Comparison of ENCODE assay signal across 8 mouse cellular contexts in the genomic region with DNA sequence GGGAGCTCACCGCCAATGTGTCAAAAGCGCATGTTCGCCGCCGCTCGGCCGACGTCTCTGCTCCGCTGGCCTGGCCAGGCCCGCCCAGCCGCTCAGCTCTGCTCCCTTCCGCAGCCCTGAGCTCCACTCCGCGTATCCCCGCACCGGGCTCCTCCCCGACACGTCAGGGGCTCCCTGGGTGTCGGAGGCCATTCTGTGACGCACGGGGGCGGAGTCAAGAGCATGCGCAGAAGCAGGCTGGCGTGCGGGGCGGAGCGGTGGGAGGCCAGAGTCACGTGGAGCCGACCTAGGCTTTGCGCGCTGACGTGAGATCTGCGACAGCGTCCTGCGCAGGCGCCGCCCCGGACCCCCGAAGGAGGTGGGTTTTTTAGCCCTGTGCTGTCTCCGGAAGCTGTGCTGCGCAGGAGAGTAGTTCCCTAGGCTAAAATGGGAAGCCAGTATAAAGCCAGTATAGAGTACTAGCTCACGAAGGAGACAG. TPM values are rescaled to one million over a fixed set of nuclear protein-coding genes. Genes with fewer than 3 reads are reported as not detected.
A peak's percentile ranks its signal among the peaks of the same experiment; 100 is the strongest.
DNase-seq lines count a peak whose midpoint lies in the region; ATAC-seq and TF ChIP-seq lines count a peak whose summit lies in the region.

No protein-coding gene starts in this region.

- peak; percentile 31 for TF ChIP-seq CTCF in liver, embryonic 14.5 days (IDR thresholded peaks at IDR 0.05; ENCODE audit: low read depth)
- 0 out of 2 replicates have a peak, but pooled peaks have one; percentile 15 for TF ChIP-seq CTCF in stomach, postnatal 0 days (IDR thresholded peaks at IDR 0.05; ENCODE audit: low read depth)

- peak; percentile 99 for ATAC-seq in heart, embryonic 15.5 days (replicated peaks; ENCODE audit: insufficient number of reproducible peaks, insufficient read depth, low FRiP score, low read depth)
- ATAC-seq in liver, embryonic 14.5 days (ENCODE audit: insufficient read depth): peak; percentile 98
- ATAC-seq in neural tube, embryonic 11.5 days (ENCODE audit: insufficient read depth, low FRiP score, low TSS enrichment): peak; percentile 99
- peak; percentile 98 for ATAC-seq in stomach, postnatal 0 days (ENCODE audit: low FRiP score, low TSS enrichment)

- under 1% methylated on average over 42 of the region's 42 CpGs for WGBS in heart, embryonic 15.5 days
- under 1% methylated on average over 42 of the region's 42 CpGs for WGBS in liver, embryonic 14.5 days (ENCODE audit: insufficient replicate concordance)
- under 1% methylated on average over 42 of the region's 42 CpGs for WGBS in neural tube, embryonic 11.5 days
- WGBS in stomach, postnatal 0 days: under 1% methylated on average over 42 of the region's 42 CpGs

- H3K27me3 ChIP-seq in heart, embryonic 15.5 days: no peaks in the 10 kb centered on the region
- H3K27me3 ChIP-seq in liver, embryonic 14.5 days (ENCODE audit: control insufficient read depth, insufficient read depth, low read length): no peaks in the 10 kb centered on the region
- no peaks in the 10 kb centered on the region for H3K27me3 ChIP-seq in neural tube, embryonic 11.5 days (ENCODE audit: control insufficient read depth, insufficient read depth, low read length)
- no peaks in the 10 kb centered on the region for H3K27me3 ChIP-seq in stomach, postnatal 0 days (ENCODE audit: control insufficient read depth, insufficient read depth, low read length)

- H3K9me3 ChIP-seq in heart, embryonic 15.5 days (replicated peaks): no peaks in the 10 kb centered on the region
- H3K9me3 ChIP-seq in liver, embryonic 14.5 days (ENCODE audit: control insufficient read depth, low read length): no peaks in the 10 kb centered on the region
- no peaks in the 10 kb centered on the region for H3K9me3 ChIP-seq in neural tube, embryonic 11.5 days (ENCODE audit: control insufficient read depth, low read length)
- H3K9me3 ChIP-seq in stomach, postnatal 0 days (ENCODE audit: control insufficient read depth, low read length): no peaks in the 10 kb centered on the region

- H3K36me3 ChIP-seq in heart, embryonic 15.5 days: no peaks in the 10 kb centered on the region
- peaks cover 2% of the 10 kb centered on the region; the same call in 1 of the 2 replicates for H3K36me3 ChIP-seq in liver, embryonic 14.5 days (replicated peaks; ENCODE audit: control insufficient read depth, insufficient read depth, low read depth)
- no peaks in the 10 kb centered on the region for H3K36me3 ChIP-seq in neural tube, embryonic 11.5 days (ENCODE audit: control insufficient read depth, insufficient read depth, low read length)
- H3K36me3 ChIP-seq in stomach, postnatal 0 days (ENCODE audit: control insufficient read depth, insufficient read depth, low read length): no peaks in the 10 kb centered on the region

- peak overlapping the region; percentile 66 for H3K4me2 ChIP-seq in heart, embryonic 15.5 days
- peak overlapping the region; percentile 84 for H3K4me2 ChIP-seq in liver, embryonic 14.5 days (ENCODE audit: low read depth)
- peak overlapping the region; percentile 80 for H3K4me2 ChIP-seq in neural tube, embryonic 11.5 days (ENCODE audit: low read depth)
- peak overlapping the region; percentile 61 for H3K4me2 ChIP-seq in stomach, postnatal 0 days (replicated peaks; ENCODE audit: low read depth)

- H3K27ac ChIP-seq in brown adipose tissue, adult 24 weeks (replicated peaks; ENCODE audit: low read depth, low read length): peak overlapping the region; percentile 95
- H3K27ac ChIP-seq in heart, embryonic 15.5 days: peak overlapping the region; percentile 99
- peak overlapping the region; percentile 96 for H3K27ac ChIP-seq in liver, embryonic 14.5 days
- peak overlapping the region; percentile 93 for H3K27ac ChIP-seq in neural tube, embryonic 11.5 days (ENCODE audit: low read depth, low read length)
- H3K27ac ChIP-seq in stomach, postnatal 0 days (replicated peaks): peak overlapping the region; percentile 100

- peak; percentile 100 for DNase-seq in CD4-positive, CD25-positive, alpha-beta regulatory T cell, adult 2 months (ENCODE audit: low read depth, low spot score)
- DNase-seq in fibroblast of lung, adult 2 months (ENCODE audit: low read depth): peak; percentile 98
- DNase-seq in kidney, postnatal 25 days: peak; percentile 99
- DNase-seq in liver, embryonic 14.5 days (ENCODE audit: low read depth in 3 of 3, low spot score in 3 of 3): peak; percentile 97 to 99 (median 98)
- DNase-seq in neural tube, embryonic 11.5 days (ENCODE audit: low spot score): peak; percentile 100
- peak; percentile 100 for DNase-seq in stomach, postnatal 0 days (ENCODE audit: low spot score)

- H3K4me1 ChIP-seq in brown adipose tissue, adult 24 weeks (ENCODE audit: control insufficient read depth, insufficient read depth, insufficient read length, low read length): peaks cover 19% of the 10 kb centered on the region; the same call in 1 of the 2 replicates
- H3K4me1 ChIP-seq in heart, embryonic 15.5 days (replicated peaks): peaks cover 26% of the 10 kb centered on the region
- peaks cover 25 to 35% of the 10 kb centered on the region in 2 experiments for H3K4me1 ChIP-seq in liver, embryonic 14.5 days (replicated peaks; ENCODE audit: control insufficient read depth in 2 of 2, insufficient read depth in 2 of 2, low read length in 1 of 2)
- peaks cover 12% of the 10 kb centered on the region for H3K4me1 ChIP-seq in neural tube, embryonic 11.5 days (ENCODE audit: control insufficient read depth, insufficient read depth, low read length)
- H3K4me1 ChIP-seq in stomach, postnatal 0 days (replicated peaks; ENCODE audit: control insufficient read depth, insufficient read depth): peaks cover 3% of the 10 kb centered on the region; the same call in 1 of the 2 replicates

- H3K9ac ChIP-seq in heart, embryonic 15.5 days: peak overlapping the region; percentile 95
- H3K9ac ChIP-seq in liver, embryonic 14.5 days (replicated peaks): peak overlapping the region; percentile 97
- H3K9ac ChIP-seq in neural tube, embryonic 11.5 days (ENCODE audit: low read length): peak overlapping the region; percentile 92
- peak overlapping the region; percentile 96 for H3K9ac ChIP-seq in stomach, postnatal 0 days (ENCODE audit: low read length)

- H3K4me3 ChIP-seq in brown adipose tissue, adult 24 weeks (ENCODE audit: insufficient read depth, low read depth, low read length): peak overlapping the region; percentile 84
- H3K4me3 ChIP-seq in heart, embryonic 15.5 days: peak overlapping the region; percentile 88
- H3K4me3 ChIP-seq in liver, embryonic 14.5 days (ENCODE audit: insufficient read depth in 1 of 2, low read depth in 2 of 2, low read length in 2 of 2): peak overlapping the region; percentile 72 to 90
- H3K4me3 ChIP-seq in neural tube, embryonic 11.5 days (ENCODE audit: low read depth, low read length): peak overlapping the region; percentile 92
- H3K4me3 ChIP-seq in stomach, postnatal 0 days (ENCODE audit: low read depth, low read length): peak overlapping the region; percentile 96

- TF ChIP-seq EP300 in liver, embryonic 14.5 days (IDR thresholded peaks at IDR 0.05; ENCODE audit: low read depth): no peak
- no peak for TF ChIP-seq EP300 in stomach, postnatal 0 days (optimal IDR thresholded peaks at IDR 0.05)

RNA-seq across cellular contexts. Expression of a gene that starts 18.7 kb away (rescaled TPM):
- 48.4 and 48.9 TPM in 2 replicates for polyA plus RNA-seq in brown adipose tissue, adult 24 weeks (2012; ENCODE audit: insufficient read depth, insufficient read length, missing spikeins)
- 65.5 and 69.3 TPM in 2 replicates for polyA plus RNA-seq in heart, embryonic 15.5 days (2015; fragmentation: Nextera tagmentation; extraction: Ambion mirVana)
- polyA plus RNA-seq in liver, embryonic 14.5 days (2012; rRNA removed): 20.2 and 21.1 TPM in 2 replicates
- polyA plus RNA-seq in liver, embryonic 14.5 days (2014; fragmentation: Nextera tagmentation; extraction: Ambion mirVana): 28.1 and 30.8 TPM in 2 replicates
- polyA plus RNA-seq in neural tube, embryonic 11.5 days (2014; fragmentation: Nextera tagmentation; extraction: Ambion mirVana): 61.6 and 62.9 TPM in 2 replicates
- polyA plus RNA-seq in stomach, postnatal 0 days (2015; fragmentation: Nextera tagmentation; extraction: Ambion mirVana): 86.4 and 92.6 TPM in 2 replicates

RNA-seq across cellular contexts. Expression of a gene that starts 35.4 kb away (rescaled TPM):
- not detected in 2 replicates for polyA plus RNA-seq in brown adipose tissue, adult 24 weeks (2012; ENCODE audit: insufficient read depth, insufficient read length, missing spikeins)
- 0.05 and 0.19 TPM in 2 replicates for polyA plus RNA-seq in heart, embryonic 15.5 days (2015; fragmentation: Nextera tagmentation; extraction: Ambion mirVana)
- polyA plus RNA-seq in liver, embryonic 14.5 days (2012; rRNA removed): 0.08 and 0.09 TPM in 2 replicates
- polyA plus RNA-seq in liver, embryonic 14.5 days (2014; fragmentation: Nextera tagmentation; extraction: Ambion mirVana): 0.10 TPM in 1 of 2 replicates, not detected in the other
- polyA plus RNA-seq in neural tube, embryonic 11.5 days (2014; fragmentation: Nextera tagmentation; extraction: Ambion mirVana): 0.08 TPM in 1 of 2 replicates, not detected in the other
- polyA plus RNA-seq in stomach, postnatal 0 days (2015; fragmentation: Nextera tagmentation; extraction: Ambion mirVana): 5.4 and 5.8 TPM in 2 replicates

RNA-seq across cellular contexts. Expression of a gene that starts 48.4 kb away (rescaled TPM):
- polyA plus RNA-seq in brown adipose tissue, adult 24 weeks (2012; ENCODE audit: insufficient read depth, insufficient read length, missing spikeins): 1,653 and 1,681 TPM in 2 replicates
- polyA plus RNA-seq in heart, embryonic 15.5 days (2015; fragmentation: Nextera tagmentation; extraction: Ambion mirVana): 507 and 557 TPM in 2 replicates
- 1,827 and 1,859 TPM in 2 replicates for polyA plus RNA-seq in liver, embryonic 14.5 days (2012; rRNA removed)
- polyA plus RNA-seq in liver, embryonic 14.5 days (2014; fragmentation: Nextera tagmentation; extraction: Ambion mirVana): 829 and 850 TPM in 2 replicates
- 822 and 906 TPM in 2 replicates for polyA plus RNA-seq in neural tube, embryonic 11.5 days (2014; fragmentation: Nextera tagmentation; extraction: Ambion mirVana)
- 856 and 899 TPM in 2 replicates for polyA plus RNA-seq in stomach, postnatal 0 days (2015; fragmentation: Nextera tagmentation; extraction: Ambion mirVana)

Comparison
In these comparisons a context has a peak if more than half of its experiments do, and no peak if none do; other contexts are left out.
1. Peak in every context shown above with its lines: DNase-seq, ATAC-seq, H3K4me3 ChIP-seq and H3K27ac ChIP-seq.